Mouse (Mus musculus) C2C12 (cell line): ENCODE measurements around the gene Rps12-ps3.

Experiments used
- CTCF ChIP-seq: IDR thresholded peaks from one replicate; pipeline ENCODE4 v1.5.1; 2011; ENCODE audit not compliant: control insufficient read depth, insufficient read depth, insufficient read length
- FOSL1 ChIP-seq: IDR thresholded peaks from one replicate; pipeline ENCODE4 v1.8.0; 2011; ENCODE audit warnings: mild to moderate bottlenecking, low read length; ENCODE audit not compliant: poor library complexity, insufficient read depth, severe bottlenecking
- MAX ChIP-seq: IDR thresholded peaks from one replicate; pipeline ENCODE4 v1.6.1; 2011; ENCODE audit warnings: mild to moderate bottlenecking, control low read depth
- MYOD1 ChIP-seq: IDR thresholded peaks from one replicate; pipeline ENCODE4 v1.6.1; 2011; ENCODE audit warnings: low read depth; ENCODE audit not compliant: control insufficient read depth, insufficient read length
- USF1 ChIP-seq: IDR thresholded peaks from one replicate; pipeline ENCODE4 v1.6.1; 2011; ENCODE audit warnings: low read depth, mild to moderate bottlenecking, control low read depth, moderate library complexity

- TF ChIP-seq CTCF (no peak), MYOD1 (no peak), MAX (peak; percentile 92), USF1 (no peak), FOSL1 (no peak)
Measured at GRCm38 (mm10) chr19:59344304-59344711, 22.2 kb downstream of the Rps12-ps3 start.
